Mouse (Mus musculus) limb, embryonic 11.5 days (tissue): ENCODE measurements at regions not wholly inside any gene's neighbourhood (a gene's known extent, or its start where the extent isn't known, plus 50 kb on each side); places are given as distances from the start of the nearest gene placed in this dataset.

Experiments
- ATAC-seq: fragments of 200-750 bp; cut with Nextera tagmentation; 2 replicates; pipeline ENCODE4 v1.8.0; 2017; ENCODE audit warnings: low read depth; ENCODE audit not compliant: insufficient number of reproducible peaks, low FRiP score, low TSS enrichment
- DNase-seq: peaks from one replicate; pipeline ENCODE4 v3.0.0-alpha.2; 2015; ENCODE audit warnings: low spot score
- H3K27ac ChIP-seq: fragments of 300-500 bp; sonication (generic); replicated peaks from 2 replicates; pipeline ENCODE4 v1.5.1; 2014; ENCODE audit warnings: low read depth, mild to moderate bottlenecking, low read length
- H3K27me3 ChIP-seq: fragments of 300-500 bp; sonication (generic); 2 replicates; pipeline ENCODE4 v1.6.1; 2014; ENCODE audit warnings: mild to moderate bottlenecking, low read length, mixed read lengths; ENCODE audit not compliant: control insufficient read depth, insufficient read depth
- H3K36me3 ChIP-seq: fragments of 300-500 bp; sonication (generic); 2 replicates; pipeline ENCODE4 v1.6.1; 2014; ENCODE audit warnings: mild to moderate bottlenecking, low read length, moderate library complexity, mixed read lengths; ENCODE audit not compliant: control insufficient read depth, insufficient read depth
- H3K4me1 ChIP-seq: fragments of 300-500 bp; sonication (generic); 2 replicates; pipeline ENCODE4 v1.6.1; 2014; ENCODE audit warnings: low read length, mixed read lengths; ENCODE audit not compliant: control insufficient read depth, insufficient read depth
- H3K4me2 ChIP-seq: fragments of 300-500 bp; sonication (generic); 2 replicates; pipeline ENCODE4 v1.6.1; 2014; ENCODE audit warnings: low read depth, mild to moderate bottlenecking, moderate library complexity; ENCODE audit not compliant: severe bottlenecking
- H3K4me3 ChIP-seq: fragments of 300-500 bp; sonication (generic); 2 replicates; pipeline ENCODE4 v1.5.1; 2014; ENCODE audit warnings: low read depth, low read length
- H3K9ac ChIP-seq: fragments of 300-500 bp; sonication (generic); 2 replicates; pipeline ENCODE4 v1.6.1; 2014; ENCODE audit warnings: mild to moderate bottlenecking, low read length
- H3K9me3 ChIP-seq: fragments of 300-500 bp; sonication (generic); 2 replicates; pipeline ENCODE4 v1.6.1; 2016; ENCODE audit warnings: low read length; ENCODE audit not compliant: control insufficient read depth
- WGBS: fragments of 180-500 bp; shearing (Covaris S2); extraction: QIAGEN DNeasy Blood & Tissue Kit; methylation state at CpG from one replicate; pipeline ENCODE4 v1.1.7; 2014; 5-methylcytosine and 5-hydroxymethylcytosine counted together

GRCm38 (mm10) chr16:77279495-77279894 is 266.0 kb downstream of the Usp25 start:
- Histone ChIP-seq H3K9me3 (no peaks in the 10 kb centered on the region), H3K4me1 (peaks cover 5% of the 10 kb centered on the region; the same call in 1 of the 2 replicates), H3K27me3 (no peaks in the 10 kb centered on the region), H3K36me3 (no peaks in the 10 kb centered on the region), H3K4me3 (no peak overlapping the region), H3K9ac (no peak overlapping the region), H3K4me2 (no peak overlapping the region), H3K27ac (no peak overlapping the region)
- ATAC-seq (no peak), DNase-seq (no peak)
- WGBS = 80% methylated on average over 2 of the region's 2 CpGs

- no peak overlapping the region for H3K4me3 ChIP-seq
- 0 out of 2 replicates have a peak, but pooled peaks cover 3% of the 10 kb centered on the region for H3K4me1 ChIP-seq
- no peaks in the 10 kb centered on the region for H3K36me3 ChIP-seq
- no peaks in the 10 kb centered on the region for H3K27me3 ChIP-seq
- 70% methylated on average over 3 of the region's 3 CpGs for WGBS
- H3K9me3 ChIP-seq = no peaks in the 10 kb centered on the region
- H3K27ac ChIP-seq = no peak overlapping the region
- no peak overlapping the region for H3K4me2 ChIP-seq
- no peak overlapping the region for H3K9ac ChIP-seq
- no peak for DNase-seq
- ATAC-seq = peak; percentile 54; the same call in 1 of the 2 replicates
Measured at GRCm38 (mm10) chr16:77273306-77273705, 259.8 kb downstream of the Usp25 start.

GRCm38 (mm10) chr16:77268926-77269325 is 255.4 kb downstream of the Usp25 start:
- H3K27ac ChIP-seq = no peak overlapping the region
- no peak overlapping the region for H3K4me2 ChIP-seq
- H3K4me3 ChIP-seq = no peak overlapping the region
- H3K4me1 ChIP-seq = 0 out of 2 replicates have a peak, but pooled peaks cover 3% of the 10 kb centered on the region
- ATAC-seq = no peak
- DNase-seq = no peak
- H3K36me3 ChIP-seq = no peaks in the 10 kb centered on the region
- 32% methylated on average over 2 of the region's 2 CpGs for WGBS
- H3K9me3 ChIP-seq = no peaks in the 10 kb centered on the region
- H3K27me3 ChIP-seq = no peaks in the 10 kb centered on the region
- H3K9ac ChIP-seq = no peak overlapping the region

- Histone ChIP-seq H3K4me2 (no peak overlapping the region), H3K9me3 (no peaks in the 10 kb centered on the region), H3K27ac (no peak overlapping the region), H3K4me3 (no peak overlapping the region), H3K36me3 (no peaks in the 10 kb centered on the region), H3K4me1 (no peaks in the 10 kb centered on the region), H3K9ac (no peak overlapping the region), H3K27me3 (no peaks in the 10 kb centered on the region)
- DNase-seq (no peak), ATAC-seq (no peak)
Measured at GRCm38 (mm10) chr16:77267679-77268078, 254.2 kb downstream of the Usp25 start.

- Histone ChIP-seq H3K36me3 (no peaks in the 10 kb centered on the region), H3K9ac (no peak overlapping the region), H3K4me1 (no peaks in the 10 kb centered on the region), H3K4me3 (no peak overlapping the region), H3K27me3 (no peaks in the 10 kb centered on the region), H3K9me3 (no peaks in the 10 kb centered on the region), H3K27ac (no peak overlapping the region), H3K4me2 (no peak overlapping the region)
- 65% methylated on average over 3 of the region's 3 CpGs for WGBS
- no peak for ATAC-seq
- no peak for DNase-seq
Measured at GRCm38 (mm10) chr16:77252349-77252748, 238.8 kb downstream of the Usp25 start.

GRCm38 (mm10) chr16:77251422-77251821 is 237.9 kb downstream of the Usp25 start:
- Histone ChIP-seq H3K9ac (no peak overlapping the region), H3K4me3 (no peak overlapping the region), H3K9me3 (no peaks in the 10 kb centered on the region), H3K4me1 (no peaks in the 10 kb centered on the region), H3K36me3 (no peaks in the 10 kb centered on the region), H3K4me2 (no peak overlapping the region), H3K27ac (no peak overlapping the region), H3K27me3 (no peaks in the 10 kb centered on the region)
- no peak for ATAC-seq
- DNase-seq = no peak
- 75% methylated on average over 3 of the region's 3 CpGs for WGBS

- Histone ChIP-seq H3K27ac (no peak overlapping the region), H3K36me3 (no peaks in the 10 kb centered on the region), H3K4me2 (no peak overlapping the region), H3K9ac (no peak overlapping the region), H3K9me3 (no peaks in the 10 kb centered on the region), H3K4me3 (no peak overlapping the region), H3K27me3 (no peaks in the 10 kb centered on the region), H3K4me1 (0 out of 2 replicates have a peak, but pooled peaks cover 3% of the 10 kb centered on the region)
- no peak for DNase-seq
- 69% methylated on average over 6 of the region's 6 CpGs for WGBS
- no peak for ATAC-seq
Measured at GRCm38 (mm10) chr16:77240876-77241275, 227.4 kb downstream of the Usp25 start.

GRCm38 (mm10) chr16:77239176-77239790 is 225.8 kb downstream of the Usp25 start:
- DNase-seq (no peak), ATAC-seq (no peak)
- no peaks in the 10 kb centered on the region for H3K9me3 ChIP-seq
- H3K27me3 ChIP-seq = no peaks in the 10 kb centered on the region
- H3K27ac ChIP-seq = no peak overlapping the region
- H3K4me1 ChIP-seq = 0 out of 2 replicates have a peak, but pooled peaks cover 3% of the 10 kb centered on the region
- H3K9ac ChIP-seq = no peak overlapping the region
- no peaks in the 10 kb centered on the region for H3K36me3 ChIP-seq
- 47% methylated on average over 9 of the region's 9 CpGs for WGBS
- H3K4me2 ChIP-seq = no peak overlapping the region
- H3K4me3 ChIP-seq = no peak overlapping the region
